Mouse (Mus musculus) megakaryocyte, embryonic 14.5 days (primary cell): ENCODE measurements around the gene Gpc6.

ENCODE experiments used
- FLI1 ChIP-seq: IDR thresholded peaks from 2 replicates; pipeline ENCODE4 v1.6.1; 2012; ENCODE audit warnings: low read length, inconsistent platforms, mixed read lengths
- GATA1 ChIP-seq: IDR thresholded peaks from 3 replicates; pipeline ENCODE4 v1.6.1; 2012; ENCODE audit warnings: mixed read lengths, low read length, inconsistent platforms, borderline replicate concordance

DNA sequence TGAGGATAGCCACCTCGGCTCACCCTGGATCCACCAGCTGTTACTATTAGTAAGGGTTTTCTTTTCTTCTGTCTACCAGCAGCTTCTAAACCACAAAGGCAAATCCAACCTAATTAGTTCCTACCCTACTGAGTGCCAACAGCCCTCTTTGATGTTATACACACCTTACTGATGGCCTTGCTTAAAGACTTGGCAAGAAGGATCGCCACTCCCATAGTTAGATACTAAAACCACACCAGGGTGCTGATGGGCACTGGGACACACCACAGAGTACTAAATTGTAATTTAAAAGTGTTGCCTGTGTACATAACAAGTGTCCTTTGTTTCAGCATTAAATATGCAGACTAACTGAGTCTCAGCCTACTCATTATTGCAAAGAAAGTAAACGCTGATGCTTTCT is 912.6 kb downstream of the Gpc6 start:
- TF ChIP-seq GATA1 (no peak), FLI1 (no peak)
